ENCODE assay signal across 7 mouse cellular contexts in genomic region chr3:137918172-137918931, GRCm38 (mm10). TPM values are rescaled to one million over a fixed set of nuclear protein-coding genes. Genes with fewer than 3 reads are reported as not detected.
DNase-seq lines count a peak whose midpoint lies in the region; ATAC-seq lines count a peak whose summit lies in the region.

Gene Lamtor3, plus strand, starts transcription at chr3:137918506.

- H3K9ac ChIP-seq in intestine, embryonic 16.5 days (ENCODE audit: low read depth, low read length): peak within 1 kb of the TSS; percentile 91
- peak within 1 kb of the TSS; percentile 81 for H3K9ac ChIP-seq in midbrain, embryonic 11.5 days (ENCODE audit: low read length)

- H3K4me2 ChIP-seq in intestine, embryonic 16.5 days (ENCODE audit: low read depth, low read length): peak within 1 kb of the TSS; percentile 83
- peak within 1 kb of the TSS; percentile 84 for H3K4me2 ChIP-seq in midbrain, embryonic 11.5 days

- H3K4me3 ChIP-seq in intestine, embryonic 16.5 days (ENCODE audit: low read length): peak within 1 kb of the TSS; percentile 97
- H3K4me3 ChIP-seq in midbrain, embryonic 11.5 days (ENCODE audit: low read depth, low read length): peak within 1 kb of the TSS; percentile 86

- H3K9me3 ChIP-seq in intestine, embryonic 16.5 days (ENCODE audit: control insufficient read depth, low read length): no peaks in the 10 kb centered on the region
- no peaks in the 10 kb centered on the region for H3K9me3 ChIP-seq in midbrain, embryonic 11.5 days (ENCODE audit: control insufficient read depth, low read length)

- H3K27me3 ChIP-seq in intestine, embryonic 16.5 days (replicated peaks; ENCODE audit: control insufficient read depth, insufficient read depth, low read length): no peaks in the 10 kb centered on the region
- no peaks in the 10 kb centered on the region for H3K27me3 ChIP-seq in midbrain, embryonic 11.5 days (ENCODE audit: control insufficient read depth, insufficient read depth, low read length)

- peak; percentile 94 for DNase-seq in adrenal gland, adult 2 months
- peak; percentile 68 for DNase-seq in embryo, embryonic 11.5 days (ENCODE audit: low read depth, low spot score)
- DNase-seq in gastrocnemius, postnatal 4 days (ENCODE audit: low spot score in 2 of 2): peak; percentile 85 to 87
- DNase-seq in left cerebral cortex, postnatal 36 days (ENCODE audit: low spot score in 2 of 2): peak; percentile 86 to 90
- DNase-seq in midbrain, embryonic 11.5 days (ENCODE audit: low spot score, missing footprints): peak; percentile 98
- peak; percentile 87 for DNase-seq in skeletal muscle tissue, adult 2 months (ENCODE audit: low read depth, low spot score)

- H3K27ac ChIP-seq in intestine, embryonic 16.5 days (ENCODE audit: low read length): peak within 1 kb of the TSS; percentile 90
- peak within 1 kb of the TSS; percentile 84 for H3K27ac ChIP-seq in midbrain, embryonic 11.5 days (ENCODE audit: low read depth, low read length)

- WGBS in intestine, embryonic 16.5 days: under 1% methylated on average over 47 of the region's 47 CpGs
- under 1% methylated on average over 46 of the region's 47 CpGs for WGBS in midbrain, embryonic 11.5 days

- peaks cover 8% of the 10 kb centered on the region for H3K4me1 ChIP-seq in intestine, embryonic 16.5 days (ENCODE audit: control insufficient read depth, insufficient read depth, low read length)
- H3K4me1 ChIP-seq in midbrain, embryonic 11.5 days (ENCODE audit: control insufficient read depth, insufficient read depth, low read length): peaks cover 15% of the 10 kb centered on the region

- peaks cover 3% of the 10 kb centered on the region; the same call in 1 of the 2 replicates for H3K36me3 ChIP-seq in intestine, embryonic 16.5 days (ENCODE audit: control insufficient read depth, insufficient read depth, low read length)
- no peaks in the 10 kb centered on the region for H3K36me3 ChIP-seq in midbrain, embryonic 11.5 days (ENCODE audit: control insufficient read depth, insufficient read depth, low read length)

- intact Hi-C loops in left cerebral cortex, postnatal 36 days (cut with DNase I): loop anchor here (1.0 to 5.0 kb wide), 2 partner anchors 51 to 224 kb away; partner anchors contain the start of genes Dnajb14, Mttp and Trmt10a

- peak; percentile 96 for ATAC-seq in intestine, embryonic 16.5 days
- peak; percentile 92 for ATAC-seq in midbrain, embryonic 11.5 days (ENCODE audit: low FRiP score)

RNA-seq across cellular contexts. Expression of gene Lamtor3, which starts in this region (rescaled TPM):
- 10 to 100 TPM; 69.4 to 69.9 TPM for total RNA-seq in adrenal gland, adult 2 months (2021)
- 9.2 and 12.9 TPM in 2 replicates for polyA plus RNA-seq in adrenal gland, adult 2 months (2012; rRNA removed)
- 10 to 100 TPM; 55.8 to 59.8 TPM for total RNA-seq in gastrocnemius, postnatal 4 days (2021)
- 160 and 162 TPM in 2 replicates for polyA plus RNA-seq in intestine, embryonic 16.5 days (2015; fragmentation: Nextera tagmentation; extraction: Ambion mirVana)
- total RNA-seq in left cerebral cortex, postnatal 36 days (2021): 10 to 100 TPM; 66.5 to 70.6 TPM
- 98.7 and 106 TPM in 2 replicates for polyA plus RNA-seq in midbrain, embryonic 11.5 days (2014; fragmentation: Nextera tagmentation; extraction: Ambion mirVana)

Comparison
In these comparisons a context has a peak if more than half of its experiments do, and no peak if none do; other contexts are left out.
1. Peak in every context shown above with its lines: DNase-seq, ATAC-seq, H3K4me3 ChIP-seq and H3K27ac ChIP-seq.